Mouse (Mus musculus): ENCODE data around the gene Atp11b. TPM values are rescaled to one million over a fixed set of nuclear protein-coding genes. Genes with fewer than 3 reads are reported as not detected.
A peak's percentile ranks its signal among the peaks of the same experiment; 100 is the strongest.

Gene Atp11b
- 58.1 and 59.8 TPM in 2 replicates for polyA plus RNA-seq (2015; fragmentation: Nextera tagmentation; extraction: Ambion mirVana)

- peak; percentile 95 for ATAC-seq (ENCODE audit: insufficient read depth, low FRiP score)
- WGBS = under 1% methylated on average over 93 of the region's 114 CpGs
- Histone ChIP-seq H3K9ac (ENCODE audit: low read length) (peak within 1 kb of the TSS; percentile 93), H3K36me3 (ENCODE audit: control insufficient read depth, insufficient read depth, low read length) (no peaks in the 10 kb centered on the region), H3K9me3 (replicated peaks; ENCODE audit: control insufficient read depth, low read length) (no peaks in the 10 kb centered on the region), H3K4me2 (ENCODE audit: low read depth, low read length) (peak within 1 kb of the TSS; percentile 71), H3K27me3 (ENCODE audit: control insufficient read depth, insufficient read depth, low read length) (no peaks in the 10 kb centered on the region), H3K4me1 (ENCODE audit: control insufficient read depth, insufficient read depth, low read length) (no peaks in the 10 kb centered on the region; the same call in 1 of the 2 replicates), H3K4me3 (replicated peaks; ENCODE audit: low read length) (peak within 1 kb of the TSS; percentile 92), H3K27ac (ENCODE audit: low read length) (peak within 1 kb of the TSS; percentile 96)
These were observed at the start of gene Atp11b for GRCm38 (mm10) chr3:35753825-35754767. TSS of gene Atp11b (plus strand) at chr3:35754106.

DNA sequence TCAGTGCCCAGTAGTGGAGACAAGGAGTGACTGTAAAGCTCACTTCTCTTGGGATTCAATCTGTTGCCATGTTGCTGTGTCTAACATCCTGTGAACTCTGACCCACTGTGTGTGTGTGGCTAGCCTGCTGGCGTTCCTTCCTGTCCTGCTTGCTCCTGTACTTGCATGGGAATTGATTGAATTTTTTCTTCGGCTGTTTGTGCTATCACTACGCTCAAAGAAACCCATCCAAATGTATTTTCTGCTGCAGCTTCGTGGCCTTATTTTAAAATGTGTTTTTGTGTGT lies 49.6 kb upstream of the Atp11b start:
- no peak overlapping the region for H3K9ac ChIP-seq (ENCODE audit: low read length)

GRCm38 (mm10) chr3:35719531-35720205 lies 34.2 kb upstream of the Atp11b start:
- no peak for ATAC-seq (ENCODE audit: insufficient read depth, low FRiP score)
- H3K9me3 ChIP-seq (replicated peaks; ENCODE audit: control insufficient read depth, low read length) = no peaks in the 10 kb centered on the region
- H3K4me1 ChIP-seq (ENCODE audit: control insufficient read depth, insufficient read depth, low read length) = peaks cover 5% of the 10 kb centered on the region; the same call in 1 of the 2 replicates
- H3K9ac ChIP-seq (ENCODE audit: low read length) = no peak overlapping the region
- no peak overlapping the region for H3K4me3 ChIP-seq (replicated peaks; ENCODE audit: low read length)
- WGBS = 64% methylated on average over 8 of the region's 8 CpGs
- H3K27me3 ChIP-seq (ENCODE audit: control insufficient read depth, insufficient read depth, low read length) = no peaks in the 10 kb centered on the region
- no peak overlapping the region for H3K4me2 ChIP-seq (ENCODE audit: low read depth, low read length)
- H3K36me3 ChIP-seq (ENCODE audit: control insufficient read depth, insufficient read depth, low read length) = no peaks in the 10 kb centered on the region
- H3K27ac ChIP-seq (ENCODE audit: low read length) = peak overlapping the region; percentile 92

More for the DNA sequence above, 49.6 kb upstream of the Atp11b start:
- Histone ChIP-seq H3K4me1 (ENCODE audit: control insufficient read depth, insufficient read depth, low read length) (no peaks in the 10 kb centered on the region), H3K9me3 (replicated peaks; ENCODE audit: control insufficient read depth, low read length) (no peaks in the 10 kb centered on the region), H3K4me3 (replicated peaks; ENCODE audit: low read length) (no peak overlapping the region), H3K27ac (ENCODE audit: low read length) (no peak overlapping the region), H3K4me2 (ENCODE audit: low read depth, low read length) (no peak overlapping the region), H3K27me3 (ENCODE audit: control insufficient read depth, insufficient read depth, low read length) (no peaks in the 10 kb centered on the region), H3K36me3 (ENCODE audit: control insufficient read depth, insufficient read depth, low read length) (no peaks in the 10 kb centered on the region)
- 62% methylated on average over 4 of the region's 4 CpGs for WGBS
- ATAC-seq (ENCODE audit: insufficient read depth, low FRiP score) = no peak

- H3K4me1 ChIP-seq (ENCODE audit: control insufficient read depth, insufficient read depth, low read length) = peaks cover 5% of the 10 kb centered on the region; the same call in 1 of the 2 replicates
- 54% methylated on average over 3 of the region's 3 CpGs for WGBS
- no peaks in the 10 kb centered on the region for H3K36me3 ChIP-seq (ENCODE audit: control insufficient read depth, insufficient read depth, low read length)
- ATAC-seq (ENCODE audit: insufficient read depth, low FRiP score) = peak; percentile 89
- no peaks in the 10 kb centered on the region for H3K27me3 ChIP-seq (ENCODE audit: control insufficient read depth, insufficient read depth, low read length)
- H3K4me3 ChIP-seq (replicated peaks; ENCODE audit: low read length) = no peak overlapping the region
- peak overlapping the region; percentile 92 for H3K27ac ChIP-seq (ENCODE audit: low read length)
- no peak overlapping the region for H3K9ac ChIP-seq (ENCODE audit: low read length)
- H3K4me2 ChIP-seq (ENCODE audit: low read depth, low read length) = no peak overlapping the region
- H3K9me3 ChIP-seq (replicated peaks; ENCODE audit: control insufficient read depth, low read length) = no peaks in the 10 kb centered on the region
These were observed 33.1 kb upstream of the Atp11b start for GRCm38 (mm10) chr3:35720801-35721200.

GRCm38 (mm10) chr3:35721818-35722446 lies 32.0 kb upstream of the Atp11b start:
- WGBS = 55% methylated on average over 4 of the region's 4 CpGs

GRCm38 (mm10) chr3:35722811-35723210 lies 31.1 kb upstream of the Atp11b start:
- Histone ChIP-seq H3K36me3 (ENCODE audit: control insufficient read depth, insufficient read depth, low read length) (no peaks in the 10 kb centered on the region), H3K9me3 (replicated peaks; ENCODE audit: control insufficient read depth, low read length) (no peaks in the 10 kb centered on the region), H3K4me1 (ENCODE audit: control insufficient read depth, insufficient read depth, low read length) (peaks cover 5% of the 10 kb centered on the region; the same call in 1 of the 2 replicates), H3K9ac (ENCODE audit: low read length) (no peak overlapping the region), H3K27me3 (ENCODE audit: control insufficient read depth, insufficient read depth, low read length) (no peaks in the 10 kb centered on the region), H3K4me2 (ENCODE audit: low read depth, low read length) (no peak overlapping the region), H3K4me3 (replicated peaks; ENCODE audit: low read length) (no peak overlapping the region), H3K27ac (ENCODE audit: low read length) (peak overlapping the region; percentile 21)
- ATAC-seq (ENCODE audit: insufficient read depth, low FRiP score) = no peak
- WGBS = 86% methylated on average over 7 of the region's 7 CpGs

More at GRCm38 (mm10) chr3:35721818-35722446, 32.0 kb upstream of the Atp11b start:
- Histone ChIP-seq H3K9me3 (replicated peaks; ENCODE audit: control insufficient read depth, low read length) (no peaks in the 10 kb centered on the region), H3K9ac (ENCODE audit: low read length) (no peak overlapping the region), H3K4me2 (ENCODE audit: low read depth, low read length) (0 out of 2 replicates have a peak overlapping the region, but pooled peaks have one; percentile 11), H3K36me3 (ENCODE audit: control insufficient read depth, insufficient read depth, low read length) (no peaks in the 10 kb centered on the region), H3K4me1 (ENCODE audit: control insufficient read depth, insufficient read depth, low read length) (peaks cover 5% of the 10 kb centered on the region; the same call in 1 of the 2 replicates), H3K4me3 (replicated peaks; ENCODE audit: low read length) (no peak overlapping the region), H3K27me3 (ENCODE audit: control insufficient read depth, insufficient read depth, low read length) (no peaks in the 10 kb centered on the region), H3K27ac (ENCODE audit: low read length) (peak overlapping the region; percentile 87)
- no peak for ATAC-seq (ENCODE audit: insufficient read depth, low FRiP score)

GRCm38 (mm10) chr3:35723586-35724322 lies 30.2 kb upstream of the Atp11b start:
- 56% methylated on average over 9 of the region's 9 CpGs for WGBS
- H3K4me1 ChIP-seq (ENCODE audit: control insufficient read depth, insufficient read depth, low read length) = peaks cover 5% of the 10 kb centered on the region; the same call in 1 of the 2 replicates
- H3K9ac ChIP-seq (ENCODE audit: low read length) = no peak overlapping the region
- H3K27me3 ChIP-seq (ENCODE audit: control insufficient read depth, insufficient read depth, low read length) = no peaks in the 10 kb centered on the region
- H3K36me3 ChIP-seq (ENCODE audit: control insufficient read depth, insufficient read depth, low read length) = no peaks in the 10 kb centered on the region
- H3K9me3 ChIP-seq (replicated peaks; ENCODE audit: control insufficient read depth, low read length) = no peaks in the 10 kb centered on the region
- no peak overlapping the region for H3K4me2 ChIP-seq (ENCODE audit: low read depth, low read length)
- ATAC-seq (ENCODE audit: insufficient read depth, low FRiP score) = peak; percentile 15; the same call in 1 of the 2 replicates
- no peak overlapping the region for H3K4me3 ChIP-seq (replicated peaks; ENCODE audit: low read length)
- H3K27ac ChIP-seq (ENCODE audit: low read length) = peak overlapping the region; percentile 21

- H3K4me2 ChIP-seq (ENCODE audit: low read depth, low read length) = no peak overlapping the region
- no peak overlapping the region for H3K4me3 ChIP-seq (replicated peaks; ENCODE audit: low read length)
- no peaks in the 10 kb centered on the region for H3K9me3 ChIP-seq (replicated peaks; ENCODE audit: control insufficient read depth, low read length)
- no peaks in the 10 kb centered on the region for H3K36me3 ChIP-seq (ENCODE audit: control insufficient read depth, insufficient read depth, low read length)
- no peak overlapping the region for H3K27ac ChIP-seq (ENCODE audit: low read length)
- ATAC-seq (ENCODE audit: insufficient read depth, low FRiP score) = no peak
- peaks cover 3% of the 10 kb centered on the region; the same call in 1 of the 2 replicates for H3K4me1 ChIP-seq (ENCODE audit: control insufficient read depth, insufficient read depth, low read length)
- 57% methylated on average over 7 of the region's 7 CpGs for WGBS
- H3K9ac ChIP-seq (ENCODE audit: low read length) = no peak overlapping the region
- no peaks in the 10 kb centered on the region for H3K27me3 ChIP-seq (ENCODE audit: control insufficient read depth, insufficient read depth, low read length)
These were observed 28.8 kb upstream of the Atp11b start for GRCm38 (mm10) chr3:35725096-35725495.

All from stomach, embryonic 16.5 days (tissue).